Mouse (Mus musculus) neural tube, embryonic 12.5 days (tissue): ENCODE data around the gene Msi2. TPM values are rescaled to one million over a fixed set of nuclear protein-coding genes. Genes with fewer than 3 reads are reported as not detected.

Source experiments
- ATAC-seq: fragments of 200-750 bp; cut with Nextera tagmentation; 2 replicates; pipeline ENCODE4 v1.8.0; 2017; ENCODE audit warnings: low read depth, mild to moderate bottlenecking, moderate TSS enrichment, moderate library complexity; ENCODE audit not compliant: low FRiP score
- H3K27ac ChIP-seq: fragments of 300-500 bp; sonication (generic); 2 replicates; pipeline ENCODE4 v1.5.1; 2016
- H3K27me3 ChIP-seq: fragments of 300-500 bp; sonication (generic); replicated peaks from 2 replicates; pipeline ENCODE4 v1.6.1; 2016; ENCODE audit warnings: mild to moderate bottlenecking
- H3K36me3 ChIP-seq: fragments of 300-500 bp; sonication (generic); 2 replicates; pipeline ENCODE4 v1.6.1; 2016; ENCODE audit warnings: mild to moderate bottlenecking
- H3K4me1 ChIP-seq: fragments of 300-500 bp; sonication (generic); 2 replicates; pipeline ENCODE4 v1.6.1; 2016
- H3K4me2 ChIP-seq: fragments of 300-500 bp; sonication (generic); replicated peaks from 2 replicates; pipeline ENCODE4 v1.6.1; 2016; ENCODE audit warnings: mild to moderate bottlenecking
- H3K4me3 ChIP-seq: fragments of 300-500 bp; sonication (generic); 2 replicates; pipeline ENCODE4 v1.5.1; 2016
- H3K9ac ChIP-seq: fragments of 300-500 bp; sonication (generic); 2 replicates; pipeline ENCODE4 v1.6.1; 2016; ENCODE audit warnings: mild to moderate bottlenecking
- H3K9me3 ChIP-seq: fragments of 300-500 bp; sonication (generic); 2 replicates; pipeline ENCODE4 v1.6.1; 2016; ENCODE audit warnings: mild to moderate bottlenecking
- WGBS: fragments of 180-500 bp; shearing (Covaris S2); methylation state at CpG from one replicate; pipeline ENCODE4 v1.1.7; 2016; 5-methylcytosine and 5-hydroxymethylcytosine counted together
- polyA plus RNA-seq: library from polyadenylated mRNA; unstranded; fragments of >200 nt; fragmentation: Nextera tagmentation; extraction: Ambion mirVana; gene quantifications from 2 replicates; pipeline ENCODE4 v1.2.1, GENCODE M21; 2016

The Msi2 gene
- polyA plus RNA-seq, 1 experiment from 2014 or later: 27.9 TPM

DNA sequence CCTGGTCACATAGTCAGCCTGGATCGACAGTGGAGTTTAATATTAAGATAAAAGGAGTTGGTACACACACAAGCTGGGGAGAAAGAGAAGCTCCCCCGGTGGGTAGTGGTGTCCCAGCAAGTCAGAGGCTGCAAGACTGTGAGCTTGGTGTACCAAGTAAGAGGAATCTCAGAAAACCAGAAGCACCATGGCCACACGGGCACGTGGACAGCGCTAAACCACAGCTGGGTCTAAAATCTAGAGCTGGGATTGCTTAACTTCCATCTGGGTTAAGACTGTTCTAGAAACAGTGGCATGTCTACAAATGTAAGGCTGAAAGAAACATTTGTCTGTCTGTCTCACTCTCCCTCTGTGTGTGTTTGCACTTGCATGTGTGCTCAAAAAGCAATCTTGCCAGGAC, 402.9 kb downstream of the Msi2 start:
- H3K27ac ChIP-seq: no peak overlapping the region
- WGBS: 84% methylated on average over 5 of the region's 5 CpGs

DNA sequence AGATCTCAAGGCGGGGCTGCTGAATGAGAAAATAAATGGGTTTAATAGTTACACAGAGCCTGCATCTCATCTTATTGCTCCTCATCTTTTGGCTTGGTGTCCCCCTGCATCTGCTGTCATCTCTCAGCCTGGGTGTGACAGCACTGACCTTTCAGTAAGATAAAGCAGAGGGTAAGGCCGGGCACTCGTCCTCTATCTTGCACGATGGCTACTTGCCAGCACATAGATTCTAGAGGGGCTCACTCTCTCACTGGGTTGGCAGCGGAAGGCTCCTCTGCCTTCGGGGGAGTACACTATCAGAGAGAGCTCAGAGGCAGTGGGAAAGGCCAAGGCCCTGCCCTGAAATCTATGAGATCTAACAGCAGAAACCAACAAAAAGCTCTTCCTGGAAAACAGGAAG, 403.8 kb downstream of the Msi2 start:
- Histone ChIP-seq H3K4me3 (no peak overlapping the region), H3K27ac (peak overlapping the region; percentile 4; the same call in 1 of the 2 replicates), H3K36me3 (no peaks in the 10 kb centered on the region), H3K9me3 (no peaks in the 10 kb centered on the region), H3K4me2 (no peak overlapping the region), H3K9ac (0 out of 2 replicates have a peak overlapping the region, but pooled peaks have one; percentile 1), H3K4me1 (peaks cover 70% of the 10 kb centered on the region), H3K27me3 (no peaks in the 10 kb centered on the region)
- 60% methylated on average over 6 of the region's 6 CpGs for WGBS
- ATAC-seq: no peak

More for the DNA sequence above, 402.9 kb downstream of the Msi2 start:
- Histone ChIP-seq H3K4me3 (no peak overlapping the region), H3K9me3 (no peaks in the 10 kb centered on the region), H3K4me2 (no peak overlapping the region), H3K36me3 (no peaks in the 10 kb centered on the region), H3K4me1 (peaks cover 61% of the 10 kb centered on the region), H3K9ac (no peak overlapping the region), H3K27me3 (no peaks in the 10 kb centered on the region)
- no peak for ATAC-seq

DNA sequence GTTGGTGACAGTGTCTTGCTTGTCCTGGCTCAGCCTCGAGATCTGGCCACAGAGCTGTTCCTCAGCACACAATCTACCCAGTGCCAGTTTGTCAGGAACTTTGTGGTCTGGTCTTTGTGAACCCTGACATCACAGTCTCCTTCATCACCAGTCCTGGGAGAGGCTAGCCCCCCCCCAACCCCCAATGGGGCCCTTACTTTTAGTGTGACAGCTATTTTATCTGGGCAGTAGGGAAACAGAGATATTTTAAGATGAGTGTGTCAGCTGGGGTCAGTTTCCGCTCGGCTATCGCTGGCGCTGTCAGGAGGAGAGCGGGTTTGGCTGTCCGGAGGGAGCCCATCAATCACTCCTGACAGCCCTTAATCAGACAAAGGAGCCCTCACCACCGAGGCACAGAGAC, 404.8 kb downstream of the Msi2 start:
- Histone ChIP-seq H3K27me3 (no peaks in the 10 kb centered on the region), H3K4me2 (peak overlapping the region; percentile 27; the same call in 1 of the 2 replicates), H3K27ac (peak overlapping the region; percentile 50; the same call in 1 of the 2 replicates), H3K36me3 (no peaks in the 10 kb centered on the region), H3K9me3 (no peaks in the 10 kb centered on the region), H3K4me1 (peaks cover 80% of the 10 kb centered on the region), H3K4me3 (no peak overlapping the region), H3K9ac (no peak overlapping the region)
- WGBS: 3% methylated on average over 8 of the region's 8 CpGs
- no peak for ATAC-seq

DNA sequence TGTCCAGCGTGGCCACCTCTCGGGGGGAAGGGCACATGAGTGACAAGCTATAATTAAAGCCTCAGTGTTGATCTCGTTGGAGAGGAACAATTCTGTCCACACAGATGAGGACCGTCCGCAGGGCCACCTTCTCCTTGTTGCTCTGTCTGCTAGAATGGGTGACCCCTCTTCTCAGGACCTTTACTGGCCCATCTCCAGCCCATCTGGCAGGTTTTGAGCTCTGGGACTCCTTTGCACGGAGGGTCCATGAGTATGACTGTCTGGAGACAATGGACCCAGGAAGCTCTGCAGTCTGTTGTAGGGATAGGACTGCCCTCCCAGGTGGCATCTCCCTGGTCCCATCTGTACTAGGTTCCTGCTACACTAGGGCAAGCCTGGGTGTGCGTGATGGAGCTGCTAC, 406.7 kb downstream of the Msi2 start:
- Histone ChIP-seq H3K9ac (no peak overlapping the region), H3K4me1 (peaks cover 72% of the 10 kb centered on the region), H3K4me2 (no peak overlapping the region), H3K4me3 (no peak overlapping the region), H3K9me3 (no peaks in the 10 kb centered on the region), H3K36me3 (no peaks in the 10 kb centered on the region), H3K27me3 (no peaks in the 10 kb centered on the region), H3K27ac (no peak overlapping the region)
- no peak for ATAC-seq
- WGBS: 62% methylated on average over 7 of the region's 7 CpGs

DNA sequence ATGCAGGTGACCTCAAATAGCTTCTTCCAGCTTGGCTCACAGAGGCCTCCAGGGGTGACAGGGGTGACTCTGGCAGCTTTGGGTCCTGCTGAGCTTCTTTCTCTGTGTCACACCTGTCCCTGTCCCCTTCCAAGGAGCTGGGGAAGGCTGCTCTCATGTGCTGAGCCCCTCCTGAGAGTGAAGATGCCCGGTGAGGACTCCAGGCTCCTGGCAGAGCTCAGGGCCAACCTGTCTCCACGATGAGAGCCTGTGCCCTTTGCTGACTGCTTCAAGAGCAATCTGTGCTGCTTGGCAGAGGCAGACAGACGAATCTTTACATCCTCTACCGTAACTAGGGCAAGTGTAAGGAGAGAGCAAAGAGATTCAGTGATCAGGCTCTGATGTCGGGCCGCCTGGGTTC, 407.5 kb downstream of the Msi2 start:
- H3K36me3 ChIP-seq: no peaks in the 10 kb centered on the region
- no peaks in the 10 kb centered on the region for H3K27me3 ChIP-seq
- whole genome bisulfite sequencing: 79% methylated on average over 6 of the region's 6 CpGs
- peak overlapping the region; percentile 78; the same call in 1 of the 2 replicates for H3K27ac ChIP-seq
- H3K4me3 ChIP-seq: no peak overlapping the region
- no peak overlapping the region for H3K4me2 ChIP-seq
- no peak overlapping the region for H3K9ac ChIP-seq
- no peak for ATAC-seq
- H3K9me3 ChIP-seq: no peaks in the 10 kb centered on the region
- H3K4me1 ChIP-seq: peaks cover 70% of the 10 kb centered on the region

DNA sequence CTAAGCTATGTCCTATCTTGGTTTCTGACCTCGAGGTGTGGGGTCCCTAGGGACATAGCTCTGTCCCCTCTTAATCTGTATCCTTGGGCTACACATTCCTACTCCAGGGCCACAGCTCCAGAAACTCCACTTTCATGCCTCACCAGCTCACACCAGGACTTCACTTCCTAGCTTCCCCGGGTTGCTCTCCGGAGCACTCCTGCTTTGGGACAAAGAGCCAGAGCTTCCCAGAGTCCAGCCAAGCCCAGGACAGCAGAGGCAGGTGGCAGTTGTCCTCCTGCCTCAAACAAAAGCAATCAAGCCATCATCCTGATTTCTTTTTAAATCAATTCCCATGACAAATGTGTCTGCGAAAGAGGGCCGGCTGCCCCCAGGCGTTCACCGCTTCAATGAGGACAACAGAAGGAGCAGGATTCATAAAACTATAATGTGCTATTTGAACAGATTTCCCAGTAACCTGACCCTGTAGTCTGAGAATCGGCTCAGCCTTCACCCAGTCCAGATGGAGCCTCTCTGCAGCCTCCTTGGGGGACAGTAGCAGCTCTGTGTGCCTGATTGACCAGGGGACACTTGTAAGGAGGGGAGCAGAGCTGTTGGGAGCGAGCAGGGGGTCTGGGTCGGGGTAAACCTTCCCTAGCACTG, 409.1 kb downstream of the Msi2 start:
- peaks cover 57% of the 10 kb centered on the region for H3K4me1 ChIP-seq
- H3K9me3 ChIP-seq: no peaks in the 10 kb centered on the region
- H3K4me2 ChIP-seq: 0 out of 2 replicates have a peak overlapping the region, but pooled peaks have one; percentile 12
- no peaks in the 10 kb centered on the region for H3K36me3 ChIP-seq
- no peak overlapping the region for H3K4me3 ChIP-seq
- H3K9ac ChIP-seq: no peak overlapping the region
- H3K27ac ChIP-seq: peak overlapping the region; percentile 78
- no peaks in the 10 kb centered on the region for H3K27me3 ChIP-seq
- peak; percentile 71 for ATAC-seq
- WGBS: 24% methylated on average over 10 of the region's 10 CpGs

DNA sequence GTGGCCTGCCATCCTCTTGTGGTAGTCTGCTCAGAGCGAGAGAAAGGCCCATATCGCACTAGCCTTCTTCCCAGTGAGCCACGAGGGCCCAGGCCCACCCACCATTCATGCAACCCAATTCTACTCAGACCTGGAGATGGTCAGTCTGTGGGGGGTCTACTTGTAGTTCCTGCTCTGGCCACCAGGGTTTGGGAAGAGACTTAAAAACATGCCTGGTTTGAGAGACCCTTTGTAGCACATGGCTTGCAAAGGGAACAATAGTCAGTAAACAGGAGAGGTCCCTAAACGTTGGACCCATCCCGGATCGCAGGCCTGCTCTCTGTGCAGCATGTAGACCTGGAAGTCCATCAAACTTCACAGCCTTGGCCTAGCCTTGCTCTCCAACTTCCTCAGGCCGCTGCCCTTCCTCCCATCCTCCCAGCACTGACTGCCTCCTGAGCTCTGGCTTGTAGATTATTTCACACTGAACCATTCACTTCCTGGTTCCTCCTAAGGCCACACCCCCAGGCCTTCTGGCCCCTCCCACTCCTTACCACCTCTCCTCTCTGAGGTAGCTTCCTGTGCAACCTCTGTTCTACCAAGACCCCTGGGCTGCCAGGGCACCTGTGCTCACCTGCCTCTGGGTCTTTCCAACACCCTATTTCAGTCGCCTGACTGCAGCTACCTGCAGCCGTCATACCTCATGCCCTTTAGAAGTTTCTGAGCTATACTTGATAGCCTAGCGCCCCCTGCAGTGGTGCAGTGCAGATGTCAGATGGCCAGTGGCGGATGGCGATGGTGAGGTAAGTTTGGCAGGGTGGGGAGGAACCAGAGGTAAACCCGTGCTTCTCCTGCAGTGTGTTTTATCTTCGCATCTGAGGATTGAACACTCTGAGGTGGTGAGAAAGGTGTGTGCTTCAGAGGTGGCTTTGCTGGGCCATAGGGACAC, 410.4 kb downstream of the Msi2 start:
- WGBS: 83% methylated on average over 14 of the region's 14 CpGs
- H3K4me1 ChIP-seq: peaks cover 52% of the 10 kb centered on the region

DNA sequence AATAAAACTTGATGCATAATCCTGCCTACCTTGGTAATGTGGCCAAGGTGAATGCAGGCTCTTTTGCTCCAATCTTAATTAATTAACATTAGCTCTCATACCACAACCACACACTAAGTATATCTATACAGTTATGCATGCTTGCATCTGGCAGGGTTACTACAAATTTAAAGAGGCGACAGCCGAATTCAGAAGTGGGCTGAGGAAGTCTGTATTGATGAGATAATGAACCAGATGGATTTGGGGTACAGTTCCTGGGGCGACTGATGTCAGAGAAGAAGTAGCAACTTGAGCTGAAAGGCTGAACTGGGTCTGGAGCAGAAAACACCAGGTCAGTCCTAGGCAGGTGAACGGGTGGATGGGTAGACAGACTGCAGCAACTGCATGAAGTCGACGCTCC, 412.6 kb downstream of the Msi2 start:
- peaks cover 45% of the 10 kb centered on the region for H3K4me1 ChIP-seq
- no peak overlapping the region for H3K4me3 ChIP-seq
- no peaks in the 10 kb centered on the region for H3K27me3 ChIP-seq
- no peak for ATAC-seq
- WGBS: 90% methylated on average over 6 of the region's 6 CpGs
- no peak overlapping the region for H3K4me2 ChIP-seq
- H3K36me3 ChIP-seq: no peaks in the 10 kb centered on the region
- H3K9me3 ChIP-seq: no peaks in the 10 kb centered on the region
- H3K9ac ChIP-seq: no peak overlapping the region
- no peak overlapping the region for H3K27ac ChIP-seq

More for the DNA sequence above, 410.4 kb downstream of the Msi2 start:
- Histone ChIP-seq H3K36me3 (no peaks in the 10 kb centered on the region), H3K27me3 (no peaks in the 10 kb centered on the region), H3K27ac (0 out of 2 replicates have a peak overlapping the region, but pooled peaks have one; percentile 29), H3K9ac (no peak overlapping the region), H3K4me3 (no peak overlapping the region), H3K4me2 (no peak overlapping the region), H3K9me3 (no peaks in the 10 kb centered on the region)
- ATAC-seq: no peak

DNA sequence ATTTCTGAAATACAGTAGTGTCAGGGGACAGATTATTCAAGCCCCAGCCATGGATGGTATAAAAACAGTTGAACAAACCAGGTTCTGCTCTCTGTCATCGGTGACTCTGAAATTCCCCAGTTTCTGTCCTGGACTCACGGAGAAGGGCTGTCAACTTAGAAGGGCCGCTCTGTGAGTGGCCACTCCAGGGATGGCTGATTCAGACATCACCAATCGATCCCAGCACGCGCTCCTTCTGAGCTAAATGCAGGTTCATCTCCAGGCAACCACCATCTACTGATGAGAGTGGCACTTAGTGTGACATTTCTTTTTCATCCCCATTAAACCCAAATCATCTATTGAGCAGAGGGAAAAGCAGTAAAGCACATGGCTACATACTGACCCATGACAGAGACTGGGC, 416.7 kb downstream of the Msi2 start:
- H3K27ac ChIP-seq: no peak overlapping the region
- no peak overlapping the region for H3K4me3 ChIP-seq
- no peaks in the 10 kb centered on the region for H3K36me3 ChIP-seq
- H3K4me1 ChIP-seq: peaks cover 30% of the 10 kb centered on the region
- no peak overlapping the region for H3K4me2 ChIP-seq
- no peak for ATAC-seq
- no peak overlapping the region for H3K9ac ChIP-seq
- no peaks in the 10 kb centered on the region for H3K9me3 ChIP-seq
- 53% methylated on average over 6 of the region's 6 CpGs for WGBS
- no peaks in the 10 kb centered on the region for H3K27me3 ChIP-seq

DNA sequence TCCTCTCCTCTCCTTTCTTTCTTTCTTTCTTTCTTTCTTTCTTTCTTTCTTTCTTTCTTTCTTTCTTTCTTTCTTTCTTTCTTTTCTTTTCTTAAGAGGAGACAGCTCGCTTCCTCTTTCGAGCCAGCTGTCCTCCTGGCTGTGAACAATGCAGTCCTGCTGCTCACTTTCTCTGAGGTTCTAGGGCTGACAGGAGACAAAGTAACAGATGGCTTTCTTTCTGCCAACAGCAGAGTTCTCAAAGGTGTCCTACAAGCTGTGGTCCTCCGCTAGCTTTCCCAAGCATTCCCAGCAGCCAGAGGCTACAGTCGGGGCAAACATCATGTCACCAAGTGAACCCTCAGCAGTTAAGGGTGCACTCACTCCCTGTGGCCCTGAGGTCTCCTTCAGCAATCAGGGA, 419.0 kb downstream of the Msi2 start:
- ATAC-seq: no peak
- Histone ChIP-seq H3K27ac (no peak overlapping the region; the same call in 1 of the 2 replicates), H3K27me3 (no peaks in the 10 kb centered on the region), H3K4me2 (no peak overlapping the region), H3K9ac (no peak overlapping the region), H3K4me1 (peaks cover 48% of the 10 kb centered on the region), H3K9me3 (no peaks in the 10 kb centered on the region), H3K36me3 (no peaks in the 10 kb centered on the region), H3K4me3 (no peak overlapping the region)
- 51% methylated on average over 4 of the region's 4 CpGs for WGBS

DNA sequence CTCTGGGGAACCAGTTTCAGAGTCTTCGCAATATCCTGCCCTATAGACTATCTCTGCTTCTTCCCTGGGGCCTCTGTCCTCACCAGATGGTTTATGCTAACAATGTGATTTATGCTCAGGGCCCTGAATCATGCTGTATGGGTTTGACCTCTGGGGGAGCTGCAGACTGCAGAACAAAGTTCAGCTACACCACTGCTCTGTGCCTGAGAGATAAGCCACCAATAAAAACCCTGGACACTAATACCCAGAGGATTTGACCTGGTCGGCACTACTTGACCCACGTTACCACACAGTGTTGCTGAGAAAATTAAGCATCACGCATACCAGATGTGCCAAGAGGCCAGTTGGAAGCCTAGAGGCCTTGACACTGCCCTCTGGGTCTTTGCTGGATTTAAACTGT, 420.8 kb downstream of the Msi2 start:
- peaks cover 54% of the 10 kb centered on the region for H3K4me1 ChIP-seq

DNA sequence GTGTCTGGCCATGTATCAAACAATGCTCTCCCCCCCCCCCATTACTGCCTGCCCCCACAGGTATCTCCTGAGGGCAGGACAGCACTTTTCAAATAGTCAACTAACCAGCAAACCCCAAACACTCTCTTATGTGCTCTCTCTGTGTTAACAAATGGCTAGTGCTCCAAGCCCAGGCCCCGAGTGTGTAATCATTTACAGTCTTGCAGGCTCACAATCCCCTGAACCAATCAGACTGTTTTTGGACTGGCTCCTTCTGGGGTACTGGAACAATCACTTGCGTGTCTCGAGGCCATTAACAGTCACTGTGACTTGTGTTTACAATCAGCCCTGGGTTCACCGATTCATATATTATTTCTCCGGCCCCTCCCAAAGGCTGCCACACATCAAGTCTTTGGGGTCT, 423.0 kb downstream of the Msi2 start:
- peak overlapping the region; percentile 23; the same call in 1 of the 2 replicates for H3K27ac ChIP-seq
- H3K9me3 ChIP-seq: no peaks in the 10 kb centered on the region
- WGBS: 24% methylated on average over 5 of the region's 5 CpGs
- no peak overlapping the region; the same call in 1 of the 2 replicates for H3K9ac ChIP-seq
- no peak overlapping the region for H3K4me3 ChIP-seq
- H3K4me1 ChIP-seq: peaks cover 53% of the 10 kb centered on the region
- ATAC-seq: no peak
- no peaks in the 10 kb centered on the region for H3K27me3 ChIP-seq
- no peaks in the 10 kb centered on the region for H3K36me3 ChIP-seq
- H3K4me2 ChIP-seq: peak overlapping the region; percentile 58

More for the DNA sequence above, 420.8 kb downstream of the Msi2 start:
- no peak overlapping the region for H3K4me3 ChIP-seq
- H3K36me3 ChIP-seq: no peaks in the 10 kb centered on the region
- H3K4me2 ChIP-seq: no peak overlapping the region
- H3K9ac ChIP-seq: no peak overlapping the region
- 0 out of 2 replicates have a peak, but pooled peaks have one; percentile 18 for ATAC-seq
- H3K27ac ChIP-seq: no peak overlapping the region; the same call in 1 of the 2 replicates
- H3K27me3 ChIP-seq: no peaks in the 10 kb centered on the region
- 30% methylated on average over 4 of the region's 4 CpGs for WGBS
- H3K9me3 ChIP-seq: no peaks in the 10 kb centered on the region
